Mouse (Mus musculus): ENCODE measurements at regions not wholly inside any gene's neighbourhood (a gene's known extent, or its start where the extent isn't known, plus 50 kb on each side); places are given as distances from the start of the nearest gene placed in this dataset.

DNA sequence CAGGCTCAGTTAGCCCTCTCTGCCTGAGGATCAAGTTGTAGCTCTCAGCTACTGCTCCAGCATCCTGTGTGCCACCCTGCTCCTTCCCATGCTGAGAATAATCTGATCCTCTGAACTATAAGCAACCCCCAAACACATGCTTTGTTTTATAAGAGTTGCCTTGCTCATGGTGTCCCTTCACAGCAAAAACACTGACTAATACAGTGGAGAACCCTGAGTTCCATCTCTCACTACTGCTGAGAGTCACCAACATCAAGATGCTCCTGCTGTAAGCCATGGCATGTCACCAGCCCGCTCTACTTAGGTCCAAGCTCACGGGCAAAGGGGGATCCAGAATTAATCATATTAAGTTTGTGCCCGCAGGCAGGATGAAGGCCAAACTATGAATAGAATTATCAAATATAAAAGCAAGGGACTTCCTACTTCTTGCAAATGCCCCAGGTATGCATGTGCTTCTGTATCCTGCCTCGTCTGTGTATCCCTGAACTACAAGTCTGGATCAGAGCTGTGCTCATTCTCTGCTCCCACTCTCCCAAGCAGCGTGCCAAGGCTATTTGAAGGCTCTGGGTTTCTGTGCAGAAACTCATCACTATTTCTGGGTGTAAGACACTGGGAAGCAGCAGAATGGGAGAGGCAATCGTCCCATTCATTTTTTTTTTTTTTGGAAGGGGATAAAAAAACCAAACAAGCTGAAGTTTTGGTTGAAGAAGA is 243.7 kb upstream of the Pfn2 start:
- TF ChIP-seq GATA1 (IDR thresholded peaks at IDR 0.05; ENCODE audit: low read length): no peak
- no peak for TF ChIP-seq TAL1 (IDR thresholded peaks at IDR 0.05; ENCODE audit: low read length)

All from erythroblast, embryonic 14.5 days (primary cell).